Mouse (Mus musculus): ENCODE measurements around the gene Cep131. TPM values are rescaled to one million over a fixed set of nuclear protein-coding genes. Genes with fewer than 3 reads are reported as not detected.

The Cep131 gene
- 13.3 TPM for total RNA-seq (2023)

GRCm38 (mm10) chr11:120086702-120087152 lies at the start of gene Cep131:
Gene Cep131 (minus strand): TSS chr11:120086827.

GRCm38 (mm10) chr11:120098588-120099511 lies 12.2 kb upstream of the Cep131 start, which contains the start of the genes Tepsin and Ndufaf8:
Gene Tepsin (minus strand): TSS chr11:120098731.
Gene Ndufaf8 (plus strand): TSS chr11:120098928.

GRCm38 (mm10) chr11:120046553-120047191 lies 40.0 kb downstream of the Cep131 start, which contains the start of gene Aatk:
Gene Aatk (minus strand): TSS chr11:120047167.

Other genes starting within 250 kb of the Cep131 start
- 32.9 TPM for gene Chmp6, start 173.4 kb downstream of the Cep131 start, total RNA-seq (2023)
- 27.7 TPM for gene Baiap2, start 144.1 kb downstream of the Cep131 start, total RNA-seq (2023)
- 0.28 TPM for gene Aatk, start 39.7 kb downstream of the Cep131 start, total RNA-seq (2023)
- 18.3 TPM for gene Tepsin, start 11.9 kb upstream of the Cep131 start, total RNA-seq (2023)
- gene Ndufaf8, start 12.1 kb upstream of the Cep131 start, total RNA-seq (2023) = 36.4 TPM
- gene Slc38a10, start 64.5 kb upstream of the Cep131 start, total RNA-seq (2023) = 106 TPM
- gene Bahcc1, start 146.1 kb upstream of the Cep131 start, total RNA-seq (2023) = 0.24 TPM